ENCODE assay signal across 10 mouse cellular contexts in the genomic region with DNA sequence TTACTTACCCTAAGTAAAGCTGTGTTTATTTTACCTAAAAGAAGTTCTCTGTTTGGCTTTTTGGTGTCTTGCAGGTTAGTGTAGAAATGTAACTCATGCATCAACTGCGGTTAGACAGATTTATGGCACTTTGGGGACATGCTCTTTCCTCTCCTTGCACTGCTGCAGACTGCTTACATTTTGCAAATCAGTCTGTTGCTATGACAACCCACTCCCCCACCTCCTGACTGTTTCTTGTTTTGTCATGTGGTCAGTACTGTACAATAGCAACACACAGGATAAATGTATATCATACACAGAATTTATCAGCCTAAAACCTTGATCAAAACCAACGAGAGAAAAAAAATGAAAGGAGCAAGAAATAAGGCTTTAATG.
DNase-seq lines count a peak whose midpoint lies in the region; ATAC-seq and TF ChIP-seq lines count a peak whose summit lies in the region.
"Had no signal": no experiment of that assay in that cellular context is flagged by ENCODE, and none has a peak within 500 bp of the region (broad histone marks: within the 10 kb centered on the region; RNA-seq: fewer than 3 reads in every experiment).

No protein-coding gene starts in this region.

- ATAC-seq in kidney, embryonic 14.5 days (ENCODE audit: low FRiP score, low TSS enrichment): peak; percentile 77
- ATAC-seq in forebrain, postnatal 0 days: peak; percentile 71
- ATAC-seq: CD4-positive, CD25-positive, alpha-beta regulatory T cell, adult 4 months had no signal

- no peaks in the 10 kb centered on the region for H3K9me3 ChIP-seq in kidney, embryonic 14.5 days (ENCODE audit: control insufficient read depth, low read length)
- no peaks in the 10 kb centered on the region for H3K9me3 ChIP-seq in forebrain, postnatal 0 days (ENCODE audit: low read length)
- H3K9me3 ChIP-seq in limb, embryonic 10.5 days (replicated peaks): no peaks in the 10 kb centered on the region

- no peak for DNase-seq in kidney, adult 11 months
- DNase-seq in forebrain, postnatal 0 days: no peak
- peak; percentile 46 for DNase-seq in limb, embryonic 10.5 days (ENCODE audit: low spot score)
- DNase-seq in retina, embryonic 14.5 days (ENCODE audit: low spot score): peak; percentile 81
- no peak for DNase-seq in gastrocnemius, postnatal 10 days
- DNase-seq in thymus, postnatal 36 days: no peak
- no peak for DNase-seq in left cerebral cortex, adult 11 months (ENCODE audit: low spot score)
- DNase-seq: heart, postnatal 14 days had no signal

- peaks cover 17% of the 10 kb centered on the region for H3K36me3 ChIP-seq in kidney, embryonic 14.5 days (ENCODE audit: control insufficient read depth, insufficient read depth, low read length)
- no peaks in the 10 kb centered on the region for H3K36me3 ChIP-seq in forebrain, postnatal 0 days (ENCODE audit: insufficient read depth)
- peaks cover 8% of the 10 kb centered on the region for H3K36me3 ChIP-seq in limb, embryonic 10.5 days

- no peak overlapping the region for H3K4me3 ChIP-seq in kidney, embryonic 14.5 days (ENCODE audit: low read length)
- no peak overlapping the region for H3K4me3 ChIP-seq in forebrain, postnatal 0 days (ENCODE audit: low read depth, low read length)
- H3K4me3 ChIP-seq in limb, embryonic 10.5 days: no peak overlapping the region

- TF ChIP-seq CTCF in forebrain, postnatal 0 days (IDR thresholded peaks at IDR 0.05; ENCODE audit: low read depth): no peak

- WGBS in kidney, embryonic 14.5 days: 22% methylated on average over 2 of the region's 2 CpGs
- WGBS in forebrain, postnatal 0 days: 19% methylated on average over 2 of the region's 2 CpGs
- 28% methylated on average over 2 of the region's 2 CpGs for WGBS in limb, embryonic 10.5 days

- no peak overlapping the region for H3K9ac ChIP-seq in kidney, embryonic 14.5 days (ENCODE audit: low read depth, low read length)
- H3K9ac ChIP-seq in forebrain, postnatal 0 days: no peak overlapping the region

- no peak overlapping the region for H3K4me2 ChIP-seq in kidney, embryonic 14.5 days (replicated peaks; ENCODE audit: low read depth, low read length)
- no peak overlapping the region for H3K4me2 ChIP-seq in forebrain, postnatal 0 days (ENCODE audit: low read depth)

- no peaks in the 10 kb centered on the region for H3K27me3 ChIP-seq in kidney, embryonic 14.5 days (ENCODE audit: control insufficient read depth, insufficient read depth, low read length)
- peaks cover 4% of the 10 kb centered on the region; the same call in 1 of the 2 replicates for H3K27me3 ChIP-seq in forebrain, postnatal 0 days (ENCODE audit: insufficient read depth, low read length)
- H3K27me3 ChIP-seq in limb, embryonic 10.5 days (ENCODE audit: low read depth, poor library complexity, severe bottlenecking): peaks cover 20% of the 10 kb centered on the region; the same call in 1 of the 2 replicates

- peaks cover 27% of the 10 kb centered on the region for H3K4me1 ChIP-seq in kidney, embryonic 14.5 days (ENCODE audit: control insufficient read depth, insufficient read depth, low read length)
- H3K4me1 ChIP-seq in forebrain, postnatal 0 days (ENCODE audit: insufficient read depth): no peaks in the 10 kb centered on the region
- H3K4me1 ChIP-seq in limb, embryonic 10.5 days: peaks cover 67% of the 10 kb centered on the region

- H3K27ac ChIP-seq in kidney, embryonic 14.5 days (ENCODE audit: low read depth, low read length): no peak overlapping the region
- no peak overlapping the region for H3K27ac ChIP-seq in forebrain, postnatal 0 days (ENCODE audit: low read depth, low read length)
- H3K27ac ChIP-seq in limb, embryonic 10.5 days: peak overlapping the region; percentile 78; the same call in 1 of the 2 replicates

Comparison
In these comparisons a context has a peak if more than half of its experiments do, and no peak if none do; other contexts are left out.
1. DNase-seq: peak in limb, embryonic 10.5 days (single experiment) and retina, embryonic 14.5 days (single experiment); none in kidney, adult 11 months (single experiment), forebrain, postnatal 0 days (single experiment), gastrocnemius, postnatal 10 days (single experiment), thymus, postnatal 36 days (0 of 2) and left cerebral cortex, adult 11 months (single experiment).